Mouse (Mus musculus) CH12.LX (cell line): Measurements from ENCODE around the gene Ccpg1.

ENCODE experiments used
- CTCF ChIP-seq, 2 experiments: IDR thresholded peaks in 1 of 2; conservative IDR thresholded peaks in 1 of 2; 2 replicates each; pipeline ENCODE4 v1.5.1; 2011 to 2012; ENCODE audit warnings: low read depth in 2 of 2, low read length in 2 of 2, improper control_type of control experiment in 1 of 2, inconsistent platforms in 1 of 2, mild to moderate bottlenecking in 1 of 2, moderate library complexity in 1 of 2
- MAFK ChIP-seq: IDR thresholded peaks from 2 replicates; pipeline ENCODE4 v1.6.1; 2011; ENCODE audit warnings: low read length, improper control_type of control experiment; ENCODE audit not compliant: insufficient replicate concordance
- POLR2A ChIP-seq: IDR thresholded peaks from 2 replicates; pipeline ENCODE4 v1.6.1; 2011; ENCODE audit warnings: low read depth, mild to moderate bottlenecking, improper control_type of control experiment, low read length
- POLR2AphosphoS2 ChIP-seq: IDR thresholded peaks from 2 replicates; pipeline ENCODE4 v1.6.1; 2011; ENCODE audit warnings: low read depth, low read length, improper control_type of control experiment
- RAD21 ChIP-seq: IDR thresholded peaks from 2 replicates; pipeline ENCODE4 v1.6.1; 2011; ENCODE audit warnings: low read depth, mild to moderate bottlenecking, low read length, improper control_type of control experiment, moderate library complexity
- ZKSCAN1 ChIP-seq: IDR thresholded peaks from 2 replicates; pipeline ENCODE4 v1.6.1; 2012; ENCODE audit warnings: low read depth, inconsistent platforms, low read length, improper control_type of control experiment, borderline replicate concordance
- ZMIZ1 ChIP-seq: IDR thresholded peaks from 2 replicates; pipeline ENCODE4 v1.6.1; 2012; ENCODE audit warnings: low read depth, mild to moderate bottlenecking, inconsistent platforms, low read length, improper control_type of control experiment

- TF ChIP-seq CTCF (conservative IDR thresholded peaks at IDR 0.05 in 1 of 2, IDR thresholded peaks at IDR 0.05 in 1 of 2; ENCODE audit: low read depth in 2 of 2, low read length in 2 of 2) (no peak), ZKSCAN1 (no peak), ZMIZ1 (no peak), MAFK (no peak), POLR2A (no peak), POLR2AphosphoS2 (no peak), RAD21 (no peak)
Observed at GRCm38 (mm10) chr9:73001314-73002011, 16.2 kb downstream of the Ccpg1 start.
